Mouse (Mus musculus): Measurements from ENCODE around the gene Vopp1.
A peak's percentile ranks its signal among the peaks of the same experiment; 100 is the strongest.
"Not testable (repeated sequence)": the region's sequence is repeated elsewhere in the genome, so short reads cannot be mapped to it uniquely, and the experiment has no call there.

Vopp1 gene

DNA sequence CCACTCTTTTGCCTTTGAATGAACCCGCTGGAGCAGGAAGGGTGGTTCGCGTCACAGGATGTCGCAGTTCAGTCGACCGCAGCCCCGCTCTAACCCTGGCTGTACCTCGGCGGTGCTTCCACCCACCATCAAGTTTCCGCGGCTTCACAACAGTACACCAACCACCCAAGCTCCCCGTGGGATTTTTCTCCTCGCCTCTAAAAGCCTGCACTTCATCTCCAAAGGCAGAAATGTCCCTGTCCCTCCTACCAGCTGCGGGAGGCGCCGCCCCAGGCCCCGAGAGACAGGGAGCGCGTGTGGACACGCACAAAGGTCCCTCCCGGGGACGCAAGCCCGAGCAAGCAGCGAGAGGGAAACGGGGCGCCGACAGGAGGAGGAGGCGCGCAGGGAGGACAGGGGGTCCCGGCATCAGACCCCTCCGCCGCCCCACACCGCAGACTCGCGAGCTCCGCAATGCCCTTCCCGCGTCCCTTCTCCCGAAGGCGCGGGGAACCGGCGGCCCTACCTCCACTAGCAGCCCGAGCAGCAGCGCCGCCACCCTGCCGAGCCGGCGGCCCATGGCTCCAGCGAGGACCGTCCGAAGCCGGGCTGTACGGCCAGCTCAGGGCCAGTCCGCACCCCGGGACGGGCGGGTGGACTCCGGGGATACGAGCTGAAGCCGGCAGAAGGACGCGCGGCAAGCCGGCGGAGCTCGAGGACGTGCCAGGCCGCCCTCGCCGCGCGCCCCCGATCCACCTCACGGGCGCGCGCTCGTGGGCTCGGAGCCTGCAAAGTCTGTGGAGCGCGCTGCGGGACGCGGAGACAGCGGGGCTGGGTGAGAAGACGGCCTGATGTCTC, at the start of gene Vopp1:
TSS of gene Vopp1 (minus strand) at position 738 of the 837 bp plus-strand sequence.
- peak; percentile 83 for DNase-seq (ENCODE audit: low read depth)

DNA sequence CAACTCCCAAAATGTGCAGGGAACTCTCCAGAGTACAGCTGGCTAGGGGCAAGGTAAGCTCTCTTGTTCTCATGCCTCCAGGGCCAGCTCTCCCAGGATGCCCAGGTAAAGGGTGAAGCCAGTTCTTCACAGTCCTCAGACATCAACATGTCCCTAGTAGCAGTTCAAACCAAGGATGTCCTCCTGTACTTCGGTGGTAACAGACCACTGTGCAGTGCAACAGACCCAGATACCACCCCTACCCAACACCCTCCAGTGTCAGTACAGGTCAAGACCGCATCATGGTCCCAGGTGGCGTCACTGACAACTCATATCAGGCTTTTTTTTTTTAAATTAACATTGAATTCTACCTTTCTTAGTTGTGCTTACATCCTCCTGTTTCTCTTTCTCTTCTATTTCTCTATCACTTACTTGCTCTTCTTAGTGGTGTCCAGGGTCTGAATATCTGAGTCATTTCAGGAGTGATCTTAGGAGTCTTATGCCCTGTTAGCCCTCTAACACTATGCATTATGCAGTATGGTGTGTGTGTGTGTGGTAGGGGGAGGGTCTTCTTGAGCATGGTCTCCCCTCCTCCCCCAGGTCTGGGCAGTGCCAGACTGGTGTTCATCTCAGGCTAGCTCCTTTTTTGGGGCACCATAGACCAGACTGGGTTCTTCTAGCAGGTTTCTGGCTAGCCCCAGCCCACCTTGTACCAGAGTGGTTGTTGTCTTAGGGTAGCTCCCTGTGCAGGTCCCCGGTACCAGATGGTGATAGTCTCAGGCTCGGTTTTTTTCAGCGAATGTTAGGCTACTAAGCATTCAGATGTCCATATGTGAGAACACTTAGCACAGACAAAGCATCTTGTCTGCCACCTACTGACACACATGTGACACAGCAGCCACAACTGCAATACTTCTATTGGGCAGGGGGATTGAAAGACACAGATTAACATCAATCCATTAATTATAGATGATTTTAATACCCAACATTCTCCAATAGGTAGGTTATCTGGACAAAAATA, 34.4 kb upstream of the Vopp1 start:
- DNase-seq (ENCODE audit: low read depth) = peak; percentile 86

DNA sequence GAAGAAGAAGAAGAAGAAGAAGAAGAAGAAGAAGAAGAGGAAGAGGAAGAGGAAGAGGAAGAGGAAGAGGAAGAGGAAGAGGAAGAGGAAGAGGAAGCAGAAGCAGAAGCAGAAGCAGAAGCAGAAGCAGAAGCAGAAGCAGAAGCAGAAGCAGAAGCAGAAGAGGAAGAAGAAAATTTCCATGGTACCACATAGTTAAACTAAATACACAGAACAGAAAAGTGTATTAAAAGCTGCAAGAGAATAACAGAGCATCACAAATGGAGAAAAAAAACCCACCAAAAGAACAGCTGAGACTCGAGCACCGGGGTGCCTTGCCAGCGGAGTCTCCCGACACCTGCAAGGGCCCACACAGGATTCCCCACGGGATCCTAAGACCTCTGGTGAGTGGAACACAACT, 26.2 kb upstream of the Vopp1 start:
- not testable (repeated sequence) for DNase-seq (ENCODE audit: low read depth)

GRCm38 (mm10) chr6:57850286-57850685, 25.3 kb upstream of the Vopp1 start, which contains the start of gene Vmn1r21:
Gene Vmn1r21, minus strand, starts transcription at chr6:57850343.
- DNase-seq (ENCODE audit: low read depth) = peak; percentile 55

DNA sequence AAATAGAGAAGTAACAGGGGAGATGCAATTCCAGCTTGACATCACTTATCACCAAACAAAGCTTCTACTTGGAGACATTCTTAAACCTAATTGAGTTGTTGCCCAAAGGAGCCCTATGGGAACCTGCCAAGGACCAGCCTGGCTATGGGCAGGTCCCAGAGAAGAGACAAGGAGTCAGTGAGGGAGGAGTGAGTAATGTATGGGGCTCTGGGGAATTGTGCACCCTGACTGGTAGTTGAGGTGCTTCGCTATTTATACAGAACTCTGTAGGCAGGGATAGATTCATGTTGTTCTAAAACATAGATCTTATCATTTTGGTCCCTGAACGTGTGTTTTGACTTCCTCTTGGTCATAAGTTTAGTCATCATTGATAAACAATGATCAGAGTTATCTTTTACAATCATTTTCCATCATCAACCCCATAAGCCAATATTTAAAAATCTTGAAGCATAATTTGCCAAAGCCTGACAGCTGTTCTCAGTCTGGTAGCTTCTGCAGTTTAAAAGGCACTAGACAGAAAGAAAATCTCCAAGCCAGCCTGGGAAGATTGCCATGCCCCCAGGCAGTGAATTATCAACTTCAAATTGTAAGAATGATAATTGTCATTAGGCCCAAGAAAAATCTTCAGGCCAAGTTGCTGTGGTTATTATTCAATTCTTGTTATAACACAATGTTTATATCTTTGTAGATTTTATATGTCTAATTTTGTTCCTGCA, 14.9 kb upstream of the Vopp1 start:
- no peak for DNase-seq (ENCODE audit: low read depth)

DNA sequence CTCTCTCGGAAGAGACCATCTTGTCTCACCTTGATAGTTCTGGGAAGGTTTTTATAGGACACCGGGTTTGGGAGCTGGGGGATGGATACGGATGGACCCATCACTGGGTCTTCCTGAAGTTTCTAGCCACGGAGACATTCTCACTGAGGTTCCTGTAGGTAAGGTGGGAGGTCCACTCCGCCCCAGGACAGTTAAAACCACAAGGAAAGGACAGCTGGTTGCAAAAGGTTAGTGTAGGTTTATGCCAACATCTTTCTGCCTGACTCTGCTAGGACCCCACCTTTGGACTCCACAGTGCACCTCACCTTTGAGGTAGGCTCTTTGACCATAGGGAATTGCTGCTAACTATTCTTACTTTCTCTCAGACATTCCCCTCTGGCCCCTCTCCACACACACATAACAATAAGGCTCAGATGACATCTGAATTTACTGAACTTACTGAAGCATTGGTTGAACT, 328 bp upstream of the Vopp1 start:
- peak; percentile 28 for DNase-seq (ENCODE audit: low read depth)

DNA sequence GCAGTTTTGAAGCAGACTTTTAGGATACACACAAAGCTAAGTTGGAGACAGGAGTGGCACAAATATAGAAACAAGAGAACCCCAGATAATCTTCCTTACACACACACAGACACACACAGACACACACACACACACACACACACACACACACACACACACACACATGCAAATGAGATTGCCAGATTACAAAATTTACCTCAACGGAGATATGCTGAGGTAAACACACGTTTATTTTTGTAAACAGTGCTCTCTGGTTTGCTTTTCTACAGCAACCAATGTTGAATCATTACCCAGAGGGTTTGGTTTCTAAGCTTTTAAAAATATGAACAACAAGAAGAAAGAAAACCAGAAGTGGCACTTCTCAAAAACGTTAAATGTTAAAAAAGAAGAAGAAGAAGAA, 1.5 kb downstream of the Vopp1 start:
- DNase-seq (ENCODE audit: low read depth) = peak; percentile 29

DNA sequence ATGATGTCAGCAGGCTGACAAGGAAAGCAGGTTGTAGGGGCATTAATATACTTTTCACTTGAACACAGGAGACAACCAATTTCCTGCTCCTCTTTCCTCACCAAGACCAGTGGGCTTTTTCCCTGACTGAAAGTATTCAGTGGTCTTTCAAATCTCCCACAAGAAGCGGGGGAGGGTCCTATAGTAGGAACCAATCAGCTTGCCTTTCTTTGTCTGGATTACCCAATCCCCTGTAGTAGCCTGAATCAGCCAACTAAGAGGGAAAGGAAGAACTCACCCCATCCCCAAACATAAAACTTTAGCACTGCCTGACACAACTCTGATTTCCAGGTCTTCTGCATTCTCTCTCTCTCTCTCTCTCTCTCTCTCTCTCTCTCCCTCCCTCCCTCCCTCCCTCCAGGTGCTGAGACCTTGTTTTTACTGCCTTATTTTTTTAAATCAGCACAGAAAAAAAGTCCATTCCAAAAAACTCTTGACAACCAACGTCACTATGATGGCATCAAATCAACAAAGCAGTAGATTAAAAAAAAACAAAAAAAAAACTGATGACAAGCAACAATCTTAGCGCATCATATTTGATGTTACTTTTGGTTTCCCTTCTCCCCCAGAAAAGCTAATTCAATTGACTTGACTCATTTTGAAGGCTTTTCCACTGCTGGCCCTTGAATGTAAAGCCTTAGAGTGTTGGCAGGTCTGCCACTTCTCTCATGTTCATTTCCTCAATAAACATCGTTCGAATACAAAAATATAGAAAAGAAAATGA, 2.1 kb downstream of the Vopp1 start:
- DNase-seq (ENCODE audit: low read depth) = peak; percentile 76

GRCm38 (mm10) chr6:57814436-57814940, 10.5 kb downstream of the Vopp1 start:
- DNase-seq (ENCODE audit: low read depth) = no peak

DNA sequence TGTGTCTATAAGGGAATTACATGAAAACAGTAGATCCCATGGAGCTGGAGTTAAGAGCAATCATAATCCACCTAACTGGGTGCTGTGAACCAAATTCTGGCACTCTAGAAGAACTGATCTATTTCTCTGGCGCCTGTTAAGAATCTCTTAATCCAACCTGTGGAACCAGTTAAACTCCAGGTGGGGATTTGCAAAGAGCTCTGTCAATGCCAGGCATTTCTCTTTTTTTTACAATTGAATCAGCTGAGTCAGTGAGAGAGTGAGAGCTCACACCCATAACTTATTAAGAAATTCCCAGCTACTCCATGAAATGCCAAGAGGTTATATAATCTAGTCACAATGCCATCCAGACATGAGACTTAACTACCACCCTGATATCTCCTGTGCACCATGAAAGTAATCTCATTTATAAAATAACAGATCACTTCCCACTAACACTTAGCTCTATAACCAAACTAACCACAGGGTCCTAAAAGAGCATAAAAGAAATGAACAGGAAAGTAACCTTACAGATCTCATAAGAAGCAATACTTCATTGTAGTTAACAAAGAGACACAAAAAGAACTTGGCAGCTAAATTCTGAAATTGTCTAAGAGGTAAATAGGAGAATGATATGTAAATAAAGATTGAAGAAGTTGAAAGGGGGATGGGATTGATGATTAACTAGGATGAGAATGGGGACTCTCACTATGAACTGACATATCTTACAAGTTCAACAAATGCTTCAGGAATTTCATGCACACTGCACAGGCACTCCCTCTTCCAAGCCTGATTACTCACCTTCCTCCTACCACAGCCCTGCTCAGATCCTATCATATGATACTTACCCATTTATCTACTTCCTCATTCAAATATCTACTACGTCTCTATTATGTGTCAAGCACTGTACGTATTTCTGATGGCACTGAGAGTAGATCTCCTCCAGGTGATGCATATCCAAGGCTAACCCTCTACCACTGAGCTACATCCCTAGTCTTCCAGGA, 12.9 kb downstream of the Vopp1 start:
- peak; percentile 82 for DNase-seq (ENCODE audit: low read depth)

DNA sequence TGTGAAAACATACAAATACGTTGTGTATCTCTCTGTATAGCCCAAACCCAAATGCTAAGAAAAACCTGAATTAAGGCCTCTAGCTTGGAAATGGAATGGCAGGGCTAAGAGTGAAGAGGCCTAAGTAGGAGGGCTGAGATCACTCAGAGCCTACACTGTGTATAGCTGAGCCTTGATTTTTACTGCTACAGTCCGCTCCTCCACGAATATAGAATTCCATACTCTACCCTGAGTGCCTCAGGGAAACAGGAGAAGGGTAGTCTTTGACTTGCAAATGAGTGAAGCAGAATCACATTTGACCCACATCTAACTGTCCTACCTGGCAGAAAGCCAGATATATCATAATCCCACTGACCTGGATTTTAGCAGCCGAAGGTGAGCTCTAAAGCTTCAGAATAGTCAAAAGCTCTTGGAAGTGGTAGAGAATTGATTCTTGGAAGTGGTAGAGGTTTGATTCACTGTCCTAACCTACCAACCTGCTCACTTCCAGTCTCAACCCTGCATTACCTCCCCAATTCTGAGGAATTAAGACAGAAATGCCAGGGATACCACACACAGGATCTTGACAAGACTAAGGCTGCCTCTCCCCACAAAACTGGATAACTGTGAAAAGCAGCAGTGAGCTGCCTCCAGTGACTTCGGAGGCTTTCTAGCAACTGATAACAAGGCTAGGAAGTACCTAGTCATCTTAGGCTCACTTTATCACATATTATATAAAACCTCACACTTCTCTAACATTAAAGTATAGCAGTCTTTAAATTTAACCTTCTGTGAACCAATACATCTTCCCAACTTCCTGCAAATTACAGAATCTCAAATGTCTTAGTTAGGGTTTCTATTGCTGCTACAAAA, 19.5 kb downstream of the Vopp1 start:
- DNase-seq (ENCODE audit: low read depth) = no peak

GRCm38 (mm10) chr6:57803130-57803529, 21.8 kb downstream of the Vopp1 start:
- peak; percentile 72 for DNase-seq (ENCODE audit: low read depth)

- no peak for DNase-seq (ENCODE audit: low read depth)
Measured at GRCm38 (mm10) chr6:57798986-57799385, 26.0 kb downstream of the Vopp1 start.

GRCm38 (mm10) chr6:57796853-57797423, 28.0 kb downstream of the Vopp1 start:
- DNase-seq (ENCODE audit: low read depth) = no peak

DNA sequence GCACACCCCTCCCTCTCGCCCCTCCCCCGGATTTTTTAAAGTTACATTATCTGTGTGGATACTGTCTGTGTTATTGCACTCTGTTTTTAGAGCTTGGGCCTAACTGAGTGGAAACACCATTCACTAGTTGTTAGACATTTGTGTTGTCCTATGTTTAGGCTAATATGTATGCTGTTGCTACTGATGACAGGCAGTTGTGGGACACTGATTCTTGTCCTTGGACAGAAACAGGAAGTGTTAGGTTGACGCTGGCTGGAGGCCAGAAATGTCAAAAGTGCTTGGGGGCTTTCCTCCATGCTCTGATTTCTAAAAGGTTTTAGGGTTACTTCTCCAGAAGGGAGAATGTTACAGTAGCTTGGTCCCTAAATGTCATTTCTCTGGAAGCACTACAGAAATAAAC, 29.1 kb downstream of the Vopp1 start:
- peak; percentile 77 for DNase-seq (ENCODE audit: low read depth)

GRCm38 (mm10) chr6:57792821-57793220, 32.1 kb downstream of the Vopp1 start:
- not testable (repeated sequence) for DNase-seq (ENCODE audit: low read depth)

GRCm38 (mm10) chr6:57790542-57790941, 34.4 kb downstream of the Vopp1 start:
- no peak for DNase-seq (ENCODE audit: low read depth)

GRCm38 (mm10) chr6:57787376-57787775, 37.6 kb downstream of the Vopp1 start:
- DNase-seq (ENCODE audit: low read depth) = no peak
